Mouse (Mus musculus) induced T-regulatory cell, adult 2 months (primary cell): ENCODE measurements around the gene Dusp12.

Experiments
- DNase-seq: peaks from one replicate; pipeline ENCODE4 v3.0.0-alpha.2; 2012; ENCODE audit warnings: low read depth

The Dusp12 gene

GRCm38 (mm10) chr1:170898413-170899075 lies 13.2 kb upstream of the Dusp12 start:
- DNase-seq = no peak

- DNase-seq = no peak
Observed at GRCm38 (mm10) chr1:170896651-170897281, 11.4 kb upstream of the Dusp12 start.

GRCm38 (mm10) chr1:170894603-170895602 lies 9.6 kb upstream of the Dusp12 start:
- DNase-seq = peak; percentile 80

GRCm38 (mm10) chr1:170892279-170892678 lies 6.9 kb upstream of the Dusp12 start:
- no peak for DNase-seq

- no peak for DNase-seq
Observed at GRCm38 (mm10) chr1:170891646-170892045, 6.3 kb upstream of the Dusp12 start.

- DNase-seq = no peak
Observed at GRCm38 (mm10) chr1:170889310-170889709, 4.0 kb upstream of the Dusp12 start.

GRCm38 (mm10) chr1:170886044-170886458 lies 711 bp upstream of the Dusp12 start:
- DNase-seq = no peak

GRCm38 (mm10) chr1:170884390-170884789 lies 950 bp downstream of the Dusp12 start:
- DNase-seq = no peak

- DNase-seq = no peak
Observed at GRCm38 (mm10) chr1:170882915-170883485, 2.3 kb downstream of the Dusp12 start.

- DNase-seq = no peak
Observed at GRCm38 (mm10) chr1:170876906-170877305, 8.4 kb downstream of the Dusp12 start.

GRCm38 (mm10) chr1:170875676-170876075 lies 9.7 kb downstream of the Dusp12 start:
- DNase-seq = no peak

GRCm38 (mm10) chr1:170871961-170872360 lies 13.4 kb downstream of the Dusp12 start:
- DNase-seq = no peak

- DNase-seq = no peak
Observed at GRCm38 (mm10) chr1:170871402-170871801, 13.9 kb downstream of the Dusp12 start.

GRCm38 (mm10) chr1:170868905-170869283 lies 16.4 kb downstream of the Dusp12 start:
- no peak for DNase-seq

- peak; percentile 73 for DNase-seq
Observed at GRCm38 (mm10) chr1:170868107-170868904, 17.0 kb downstream of the Dusp12 start.

GRCm38 (mm10) chr1:170867691-170868105 lies 17.6 kb downstream of the Dusp12 start, which contains the start of gene Atf6:
TSS of gene Atf6 (minus strand) at chr1:170867771.
- DNase-seq = peak; percentile 92

- peak; percentile 57 for DNase-seq
Observed at GRCm38 (mm10) chr1:170866992-170867690, 18.2 kb downstream of the Dusp12 start.

GRCm38 (mm10) chr1:170865406-170865805 lies 19.9 kb downstream of the Dusp12 start:
- no peak for DNase-seq

- no peak for DNase-seq
Observed at GRCm38 (mm10) chr1:170864754-170865153, 20.6 kb downstream of the Dusp12 start.

GRCm38 (mm10) chr1:170864234-170864633 lies 21.1 kb downstream of the Dusp12 start:
- DNase-seq = no peak

- peak; percentile 72 for DNase-seq
Observed at GRCm38 (mm10) chr1:170863033-170863432, 22.3 kb downstream of the Dusp12 start.
